Mouse (Mus musculus) liver, embryonic 14.5 days (tissue): ENCODE data around the gene Abcf1.

ENCODE experiments used
- CTCF ChIP-seq: IDR thresholded peaks from 2 replicates; pipeline ENCODE4 v1.5.1; 2016; ENCODE audit warnings: antibody characterized with exemption, low read depth, control low read depth
- EP300 ChIP-seq: IDR thresholded peaks from 2 replicates; pipeline ENCODE4 v1.6.1; 2016; ENCODE audit warnings: antibody characterized with exemption, low read depth

DNA sequence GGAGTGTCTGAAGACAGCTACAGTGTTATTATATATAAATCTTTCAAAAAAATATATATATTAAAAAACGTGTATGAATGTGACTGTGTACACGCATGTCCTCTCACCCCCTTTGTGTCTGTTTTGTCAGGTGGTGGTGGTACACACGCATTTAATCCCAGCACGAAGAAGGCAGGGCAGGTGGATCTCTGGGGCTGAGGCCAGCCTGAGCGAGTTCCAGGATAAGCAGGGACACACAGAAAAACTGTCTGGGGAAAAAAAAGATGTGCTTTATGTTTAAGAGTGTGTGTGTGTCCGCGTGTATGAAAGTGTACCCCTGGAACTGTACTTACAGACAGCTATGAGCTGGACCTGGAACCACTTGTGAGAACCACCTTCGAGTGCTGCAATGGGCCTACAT lies 14.9 kb downstream of the Abcf1 start:
- no peak for TF ChIP-seq CTCF
- TF ChIP-seq EP300: no peak
